Mouse (Mus musculus) lung, postnatal 0 days (tissue): ENCODE measurements around the gene Cd300lf.

ENCODE experiments used
- CTCF ChIP-seq: IDR thresholded peaks from 2 replicates; pipeline ENCODE4 v1.5.1; 2016; ENCODE audit warnings: antibody characterized with exemption, mild to moderate bottlenecking
- EP300 ChIP-seq: IDR thresholded peaks from 2 replicates; pipeline ENCODE4 v1.6.1; 2016; ENCODE audit warnings: antibody characterized with exemption, mild to moderate bottlenecking, control low read depth

DNA sequence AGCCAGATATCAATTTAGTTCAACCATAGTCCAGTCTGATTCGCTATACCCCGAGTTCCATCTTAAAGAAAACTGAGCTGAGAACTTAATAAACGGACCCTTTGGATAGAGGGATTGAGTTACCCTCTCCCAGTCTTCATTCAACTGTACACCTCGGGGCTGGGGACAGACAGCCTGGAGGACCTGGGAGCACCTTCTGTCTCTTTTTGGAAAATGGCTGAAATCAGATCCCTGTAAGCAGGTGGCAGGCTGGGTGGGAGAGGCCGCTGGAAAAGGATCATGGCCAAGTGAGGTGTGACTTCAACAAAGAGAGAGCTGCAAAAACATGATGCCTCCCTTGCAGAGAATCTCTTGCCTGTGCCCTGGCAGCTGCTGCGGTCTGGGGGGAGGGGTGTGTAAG, 51.6 kb downstream of the Cd300lf start:
- TF ChIP-seq EP300 (no peak), CTCF (no peak)
